Mouse (Mus musculus): ENCODE results near the gene Pnmal1.

GRCm38 (mm10) chr7:16918014-16918413 lies 41.5 kb upstream of the Pnmal1 start:
- TF ChIP-seq POLR2A (IDR thresholded peaks at IDR 0.05; ENCODE audit: low read depth, low read length) (no peak), CTCF (IDR thresholded peaks at IDR 0.05; ENCODE audit: extremely low read depth, insufficient read length, insufficient replicate concordance, low read depth, low read length) (no peak)

All from small intestine, adult 2 months (tissue).